Mouse (Mus musculus): ENCODE results near the gene Tspan32. TPM values are rescaled to one million over a fixed set of nuclear protein-coding genes. Genes with fewer than 3 reads are reported as not detected.
A peak's percentile ranks its signal among the peaks of the same experiment; 100 is the strongest.

Gene Tspan32
- total RNA-seq (2021) = 1 to 10 TPM; 2.2 to 3.4 TPM
- long read RNA-seq, experiment 1, partial matches to known transcripts = 0 of 5 reads
- long read RNA-seq, experiment 1, other reads (novel, unspliced or antisense) = 1 of 5 reads
- long read RNA-seq, experiment 2, partial matches to known transcripts = 0 of 1 reads
- long read RNA-seq, experiment 2, other reads (novel, unspliced or antisense) = 0 of 1 reads

DNA sequence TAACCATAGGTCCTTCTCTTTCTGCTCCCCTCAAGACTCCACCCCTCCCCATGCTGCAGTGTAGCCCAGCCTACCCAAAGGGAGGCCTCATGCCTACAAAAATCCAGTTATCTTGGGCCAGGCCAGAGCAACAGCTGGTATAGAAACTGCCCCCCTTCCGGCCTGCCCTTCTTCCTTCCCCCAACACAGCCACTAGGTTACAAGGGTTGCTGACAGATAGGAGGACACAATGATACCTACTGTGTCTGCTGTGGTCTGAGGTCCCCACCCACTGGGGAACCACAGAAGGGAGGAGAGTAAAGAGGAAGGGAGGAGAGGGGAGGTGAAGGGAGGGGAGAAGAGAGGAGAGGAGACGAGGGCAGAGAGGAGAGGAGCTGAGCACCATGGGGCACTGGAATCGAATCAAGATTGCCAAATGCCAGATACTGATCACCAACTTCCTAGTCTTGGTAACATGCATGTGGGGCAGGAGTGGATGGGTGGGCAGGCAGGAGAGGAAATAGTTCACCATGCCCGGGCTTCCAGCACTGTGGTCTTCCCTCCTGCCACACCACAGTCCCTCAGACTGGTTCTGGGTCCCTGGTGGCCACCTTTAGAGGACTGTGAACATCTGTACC is at the start of gene Tspan32:
Tspan32 (plus strand) TSS at position 320 of the 617 bp plus-strand sequence.
- DNase-seq = no peak

DNA sequence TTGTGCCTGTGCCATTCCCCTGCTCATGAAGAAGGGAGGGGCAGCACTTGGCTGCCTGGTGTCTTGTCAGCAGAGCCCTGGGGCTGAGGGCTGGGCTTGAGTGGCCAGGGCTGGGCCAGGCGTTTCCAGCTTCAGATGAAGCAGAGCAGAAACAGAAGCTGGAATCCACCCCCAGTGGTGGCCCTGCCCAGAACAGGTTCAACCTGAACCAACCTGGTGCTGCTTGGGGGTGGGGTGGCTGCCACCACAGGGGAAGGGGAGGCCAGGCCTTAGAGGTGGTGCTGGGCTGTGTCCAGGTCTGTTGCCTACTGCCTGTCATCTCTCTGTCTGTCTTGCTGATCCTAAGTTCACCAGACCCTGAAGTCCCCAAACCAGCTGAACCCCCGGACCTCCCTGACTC is 48.8 kb upstream of the Tspan32 start:
- no peak for DNase-seq

DNA sequence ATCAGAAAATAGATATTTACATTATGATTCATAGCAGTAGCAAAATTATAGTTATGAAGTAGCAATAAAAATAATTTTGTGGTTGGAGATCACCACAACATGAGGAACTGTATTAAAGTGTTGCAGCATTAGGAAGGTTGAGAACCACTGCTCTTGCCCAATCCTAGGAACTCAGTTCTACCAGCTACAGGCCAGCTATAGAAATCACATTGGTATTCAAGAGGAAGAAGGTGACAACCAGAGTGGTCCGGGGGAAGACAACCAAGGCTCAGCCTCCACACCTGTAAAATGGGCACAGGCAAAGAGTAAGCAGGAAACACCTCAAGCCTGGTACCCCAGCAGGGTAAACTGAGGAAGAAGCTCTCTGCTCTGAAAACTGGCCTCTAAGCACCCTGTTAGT is 46.0 kb upstream of the Tspan32 start:
- DNase-seq = no peak

GRCm38 (mm10) chr7:142959752-142960151 is 45.1 kb upstream of the Tspan32 start:
- no peak for DNase-seq

- DNase-seq = peak; percentile 74
Observed at GRCm38 (mm10) chr7:142967414-142967883, 37.4 kb upstream of the Tspan32 start.

- peak; percentile 61 for DNase-seq
Observed at GRCm38 (mm10) chr7:142967884-142968808, 36.7 kb upstream of the Tspan32 start.

DNA sequence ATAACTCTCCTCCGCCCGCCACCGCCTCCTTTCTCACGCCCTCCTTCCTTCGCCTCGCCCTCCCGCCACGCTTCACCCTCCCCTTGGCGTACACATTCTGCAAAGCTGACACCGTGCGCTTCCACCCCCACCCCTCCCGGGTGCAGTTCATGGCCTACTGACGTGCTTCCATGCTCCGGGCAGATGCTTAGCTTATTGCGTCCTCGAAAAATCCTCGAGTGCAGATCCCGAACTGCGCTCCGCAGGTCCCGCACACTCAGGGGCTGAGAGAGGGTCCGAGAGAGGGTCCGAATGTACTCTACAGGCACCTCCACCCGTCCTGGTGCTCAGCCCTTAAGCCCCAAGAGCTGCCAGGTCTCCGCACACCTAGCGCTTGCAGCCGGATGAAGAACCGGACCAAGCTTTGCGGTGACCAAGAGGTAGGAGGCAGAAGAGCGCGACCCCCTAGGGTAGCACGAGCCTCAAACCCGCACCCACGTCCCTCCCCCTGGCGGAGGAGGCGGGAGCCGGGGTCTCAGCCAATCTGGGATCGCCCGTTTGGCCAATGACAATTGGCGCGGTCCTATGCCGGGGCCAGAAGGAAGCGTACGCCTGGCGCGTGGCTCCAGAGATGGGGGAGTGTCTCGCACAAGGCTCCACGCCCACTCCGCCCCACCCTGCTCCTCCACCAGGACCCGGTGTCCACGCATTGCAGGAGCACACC is 35.9 kb upstream of the Tspan32 start, which contains the start of gene Ascl2:
Ascl2 (minus strand) TSS at position 456 of the 703 bp plus-strand sequence.
- peak; percentile 32 for DNase-seq

- DNase-seq = no peak
Observed at GRCm38 (mm10) chr7:142981908-142982307, 22.9 kb upstream of the Tspan32 start.

DNA sequence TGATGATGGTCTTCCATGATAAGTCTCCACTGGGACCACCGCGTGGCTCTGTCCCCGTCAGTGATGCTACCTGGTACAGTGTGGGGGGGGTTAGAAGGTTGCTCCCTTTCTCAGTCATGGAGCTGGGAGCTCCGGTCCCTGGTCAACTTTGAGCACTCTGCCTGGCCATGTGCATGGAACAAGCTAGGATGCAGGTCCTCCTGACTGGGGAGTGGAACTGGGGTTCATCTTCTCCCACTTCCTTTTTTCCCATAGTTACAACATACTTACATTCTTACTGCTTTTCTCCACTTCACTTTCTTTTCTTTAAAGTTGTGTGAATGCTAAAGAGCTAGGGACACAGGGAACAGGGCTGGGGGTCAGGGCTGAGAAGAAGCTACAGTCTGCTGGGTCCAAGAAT is 19.7 kb upstream of the Tspan32 start:
- DNase-seq = no peak

DNA sequence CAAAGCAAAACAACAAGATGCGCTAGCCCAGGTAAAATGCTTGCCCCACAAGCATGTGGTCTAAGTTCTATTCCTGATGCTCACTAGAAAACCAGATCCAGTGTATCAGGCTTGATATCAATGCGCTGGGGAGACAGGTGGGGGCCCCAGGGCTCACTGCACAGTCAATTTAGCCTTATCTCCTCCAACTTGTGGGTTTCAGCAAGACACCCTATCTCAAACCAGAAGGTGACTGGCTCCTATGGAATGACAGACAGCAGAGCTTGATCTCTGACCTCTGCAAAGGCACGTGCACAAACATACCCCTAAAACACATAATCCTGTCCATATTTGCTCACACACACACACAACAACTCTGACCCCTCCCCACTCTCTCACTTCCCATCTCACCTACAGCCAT is 17.1 kb upstream of the Tspan32 start:
- no peak for DNase-seq

DNA sequence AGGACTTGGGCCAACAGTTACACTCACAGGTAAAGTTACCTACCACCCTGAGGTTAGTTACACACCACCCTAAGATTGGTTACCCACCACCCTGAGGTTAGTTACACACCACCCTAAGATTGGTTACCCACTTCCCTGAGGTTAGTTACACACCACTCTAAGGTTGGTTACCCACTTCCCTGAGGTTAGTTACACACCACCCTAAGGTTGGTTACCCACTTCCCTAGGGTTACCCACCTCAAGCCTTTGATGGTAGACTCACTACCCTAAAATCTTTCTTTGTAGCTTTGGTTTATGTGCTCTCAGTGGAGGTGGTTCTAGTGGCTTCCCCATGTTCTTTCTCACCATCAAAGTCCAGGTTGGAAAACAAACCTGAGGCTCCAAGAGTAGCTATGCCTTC is 9.8 kb upstream of the Tspan32 start:
- no peak for DNase-seq

GRCm38 (mm10) chr7:142995630-142996338 is 9.1 kb upstream of the Tspan32 start:
- no peak for DNase-seq

DNA sequence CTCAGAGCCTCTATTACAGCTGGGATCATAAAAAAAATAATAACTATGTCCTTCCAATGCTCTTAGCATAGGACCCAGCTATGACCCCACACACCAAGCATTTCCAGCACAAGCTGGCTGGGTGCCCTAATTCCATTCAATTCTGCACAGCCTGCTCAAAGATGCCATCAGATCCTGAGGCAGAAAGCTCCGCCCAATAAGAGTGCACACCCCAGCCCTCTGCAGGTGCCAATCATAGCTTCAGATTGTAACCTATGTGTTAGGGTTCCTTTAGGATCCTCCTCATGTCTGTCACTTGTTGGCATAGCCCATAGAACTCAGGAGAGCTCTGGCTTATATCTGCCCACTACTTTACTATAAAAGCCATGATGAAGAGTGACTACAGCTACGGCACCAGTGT is 7.8 kb upstream of the Tspan32 start:
- no peak for DNase-seq

DNA sequence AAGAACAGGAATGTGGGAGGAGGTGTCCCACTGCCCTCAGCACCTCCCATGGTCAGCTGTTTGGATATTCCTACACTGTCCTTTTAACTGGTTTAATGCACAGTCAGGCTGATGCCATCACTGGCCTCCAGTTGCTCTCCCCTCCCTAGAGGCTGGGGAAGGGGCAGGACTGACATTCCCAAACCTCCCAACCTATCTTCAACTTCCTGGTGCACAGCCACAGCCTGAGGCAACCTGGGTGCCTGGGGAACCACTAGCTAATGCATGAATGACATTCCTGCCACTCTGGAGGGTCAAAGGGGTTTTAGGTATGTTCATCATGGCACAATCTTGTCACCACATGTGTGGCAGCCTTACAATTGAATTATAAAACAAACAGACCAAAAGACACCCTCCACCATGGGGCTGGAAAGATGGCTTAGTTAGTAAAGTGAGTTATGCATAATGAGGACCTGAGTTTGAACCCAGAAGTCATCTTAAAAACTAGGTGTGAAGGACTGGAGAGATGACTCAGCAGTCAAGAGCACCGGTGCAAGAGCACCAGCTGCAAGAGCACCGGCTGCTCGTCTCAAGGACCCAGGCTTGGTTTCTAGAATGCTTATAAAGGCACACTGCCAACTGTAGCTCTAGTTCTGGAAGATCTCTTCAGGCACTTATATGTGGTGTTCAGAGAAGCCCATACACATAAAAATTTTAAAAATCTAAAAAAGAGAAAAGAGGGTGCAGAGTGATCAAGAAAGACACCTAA is 7.3 kb upstream of the Tspan32 start:
- DNase-seq = no peak

GRCm38 (mm10) chr7:143002679-143003078 is 2.2 kb upstream of the Tspan32 start:
- DNase-seq = peak; percentile 60

- no peak for DNase-seq
Observed at GRCm38 (mm10) chr7:143005344-143006096, 674 bp downstream of the Tspan32 start.

DNA sequence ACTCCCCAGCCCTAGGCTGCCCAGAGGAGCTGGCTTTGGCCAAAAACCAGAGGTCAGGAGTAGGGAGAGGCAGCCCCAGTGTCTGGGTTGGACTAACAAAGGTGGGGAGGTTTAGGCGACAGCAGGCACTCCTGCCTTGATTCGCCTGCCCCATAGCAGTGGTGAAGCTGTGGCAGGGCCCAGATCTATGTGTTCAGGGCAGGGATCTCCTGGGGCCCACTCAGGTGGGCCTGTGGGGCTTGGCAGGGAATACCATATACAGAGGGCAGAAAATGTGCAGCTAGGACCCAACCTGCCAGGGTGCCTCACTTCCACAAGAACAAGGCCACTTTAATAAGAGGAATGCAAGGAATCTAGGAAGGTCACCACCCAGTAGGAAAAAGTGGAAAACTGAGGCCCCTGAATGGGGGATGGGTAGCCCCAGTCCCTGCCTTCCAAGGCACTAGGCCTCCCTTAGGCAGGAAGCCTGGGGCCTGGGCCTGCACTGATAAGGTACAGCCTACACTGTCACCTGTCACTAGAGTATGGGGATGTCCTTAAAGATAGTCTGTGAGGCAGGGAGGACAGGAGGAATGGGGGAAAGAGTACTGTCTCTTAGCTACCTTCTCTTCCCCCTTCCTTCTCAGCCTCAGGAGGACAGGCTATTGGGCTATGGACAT is 1.4 kb downstream of the Tspan32 start:
- DNase-seq = no peak

GRCm38 (mm10) chr7:143006756-143007598 is 2.1 kb downstream of the Tspan32 start:
- DNase-seq = no peak
